ENCODE assay signal across 10 mouse cellular contexts in genomic region chr13:96002475-96002874, GRCm38 (mm10).
A peak's percentile ranks its signal among the peaks of the same experiment; 100 is the strongest.
DNase-seq lines count a peak whose midpoint lies in the region; ATAC-seq lines count a peak whose summit lies in the region.
"Had no signal": no experiment of that assay in that cellular context is flagged by ENCODE, and none has a peak within 500 bp of the region (broad histone marks: within the 10 kb centered on the region; RNA-seq: fewer than 3 reads in every experiment).

No protein-coding gene starts in this region.

- no peaks in the 10 kb centered on the region for H3K9me3 ChIP-seq in midbrain, embryonic 14.5 days (ENCODE audit: control insufficient read depth, low read length)
- no peaks in the 10 kb centered on the region for H3K9me3 ChIP-seq in midbrain, embryonic 13.5 days
- H3K9me3 ChIP-seq in embryonic facial prominence, embryonic 10.5 days = no peaks in the 10 kb centered on the region
- H3K9me3 ChIP-seq: lung, embryonic 15.5 days had no signal

- H3K9ac ChIP-seq in midbrain, embryonic 14.5 days (replicated peaks; ENCODE audit: low read length) = no peak overlapping the region
- H3K9ac ChIP-seq in midbrain, embryonic 13.5 days (replicated peaks) = no peak overlapping the region
- H3K9ac ChIP-seq: lung, embryonic 15.5 days had no signal

- H3K27ac ChIP-seq in midbrain, embryonic 14.5 days (replicated peaks; ENCODE audit: low read depth, low read length) = no peak overlapping the region
- no peak overlapping the region for H3K27ac ChIP-seq in midbrain, embryonic 13.5 days
- H3K27ac ChIP-seq in embryonic facial prominence, embryonic 10.5 days (replicated peaks) = no peak overlapping the region
- H3K27ac ChIP-seq: lung, embryonic 15.5 days had no signal

- intact Hi-C loops in gastrocnemius, postnatal 14 days (cut with DNase I; ENCODE audit: low total_unique reads) = no loop called here

- no peak overlapping the region for H3K4me3 ChIP-seq in midbrain, embryonic 14.5 days (replicated peaks; ENCODE audit: low read depth, low read length)
- H3K4me3 ChIP-seq in midbrain, embryonic 13.5 days (replicated peaks) = no peak overlapping the region
- H3K4me3 ChIP-seq in embryonic facial prominence, embryonic 10.5 days = no peak overlapping the region
- H3K4me3 ChIP-seq: lung, embryonic 15.5 days had no signal

- no peak overlapping the region for H3K4me2 ChIP-seq in midbrain, embryonic 14.5 days (ENCODE audit: low read length)
- no peak overlapping the region for H3K4me2 ChIP-seq in midbrain, embryonic 13.5 days (replicated peaks)
- H3K4me2 ChIP-seq: lung, embryonic 15.5 days had no signal

- no peaks in the 10 kb centered on the region for H3K4me1 ChIP-seq in midbrain, embryonic 14.5 days (ENCODE audit: control insufficient read depth, insufficient read depth, low read length)
- 0 out of 2 replicates have a peak, but pooled peaks cover 2% of the 10 kb centered on the region for H3K4me1 ChIP-seq in midbrain, embryonic 13.5 days (replicated peaks)
- H3K4me1 ChIP-seq in embryonic facial prominence, embryonic 10.5 days = peaks cover 3% of the 10 kb centered on the region; the same call in 1 of the 2 replicates
- H3K4me1 ChIP-seq: lung, embryonic 15.5 days had no signal

- ATAC-seq in frontal cortex, adult (ENCODE audit: low TSS enrichment) = peak; percentile 80
- ATAC-seq in midbrain, embryonic 14.5 days (ENCODE audit: low FRiP score, low TSS enrichment) = no peak
- ATAC-seq in midbrain, embryonic 13.5 days = no peak

- no peak for DNase-seq in frontal cortex, postnatal 14 days (ENCODE audit: low spot score in 2 of 2)
- peak; percentile 69 for DNase-seq in midbrain, embryonic 14.5 days
- DNase-seq in embryonic facial prominence, embryonic 10.5 days (ENCODE audit: low spot score) = peak; percentile 26
- peak; percentile 30 for DNase-seq in retina, postnatal 7 days (ENCODE audit: low read depth, low spot score)
- DNase-seq in gastrocnemius, postnatal 14 days = no peak
- DNase-seq: kidney, postnatal 14 days; right cerebral cortex, postnatal 4 days had no signal

- WGBS in midbrain, embryonic 14.5 days = 34% methylated on average over 5 of the region's 5 CpGs
- WGBS in midbrain, embryonic 13.5 days = 27% methylated on average over 5 of the region's 5 CpGs
- 31% methylated on average over 5 of the region's 5 CpGs for WGBS in embryonic facial prominence, embryonic 10.5 days

- H3K27me3 ChIP-seq in midbrain, embryonic 14.5 days (ENCODE audit: control insufficient read depth, insufficient read depth, low read length) = no peaks in the 10 kb centered on the region
- H3K27me3 ChIP-seq in midbrain, embryonic 13.5 days = no peaks in the 10 kb centered on the region
- no peaks in the 10 kb centered on the region for H3K27me3 ChIP-seq in embryonic facial prominence, embryonic 10.5 days (replicated peaks; ENCODE audit: low read depth, poor library complexity, severe bottlenecking)
- H3K27me3 ChIP-seq: lung, embryonic 15.5 days had no signal

- no peaks in the 10 kb centered on the region for H3K36me3 ChIP-seq in midbrain, embryonic 14.5 days (ENCODE audit: control insufficient read depth, insufficient read depth, low read length)
- H3K36me3 ChIP-seq in midbrain, embryonic 13.5 days = no peaks in the 10 kb centered on the region
- H3K36me3 ChIP-seq in embryonic facial prominence, embryonic 10.5 days (replicated peaks) = no peaks in the 10 kb centered on the region
- H3K36me3 ChIP-seq: lung, embryonic 15.5 days had no signal

Comparison
In these comparisons a context has a peak if more than half of its experiments do, and no peak if none do; other contexts are left out.
1. DNase-seq: peak in midbrain, embryonic 14.5 days (single experiment), embryonic facial prominence, embryonic 10.5 days (single experiment) and retina, postnatal 7 days (single experiment); none in frontal cortex, postnatal 14 days (0 of 2) and gastrocnemius, postnatal 14 days (single experiment).